Mouse (Mus musculus): ENCODE results near the gene Klhl3. TPM values are rescaled to one million over a fixed set of nuclear protein-coding genes. Genes with fewer than 3 reads are reported as not detected.
"Not testable (repeated sequence)": the region's sequence is repeated elsewhere in the genome, so short reads cannot be mapped to it uniquely, and the experiment has no call there.

Gene Klhl3
- polyA plus RNA-seq, 1 experiment from 2014 or later = 13.2 TPM

DNA sequence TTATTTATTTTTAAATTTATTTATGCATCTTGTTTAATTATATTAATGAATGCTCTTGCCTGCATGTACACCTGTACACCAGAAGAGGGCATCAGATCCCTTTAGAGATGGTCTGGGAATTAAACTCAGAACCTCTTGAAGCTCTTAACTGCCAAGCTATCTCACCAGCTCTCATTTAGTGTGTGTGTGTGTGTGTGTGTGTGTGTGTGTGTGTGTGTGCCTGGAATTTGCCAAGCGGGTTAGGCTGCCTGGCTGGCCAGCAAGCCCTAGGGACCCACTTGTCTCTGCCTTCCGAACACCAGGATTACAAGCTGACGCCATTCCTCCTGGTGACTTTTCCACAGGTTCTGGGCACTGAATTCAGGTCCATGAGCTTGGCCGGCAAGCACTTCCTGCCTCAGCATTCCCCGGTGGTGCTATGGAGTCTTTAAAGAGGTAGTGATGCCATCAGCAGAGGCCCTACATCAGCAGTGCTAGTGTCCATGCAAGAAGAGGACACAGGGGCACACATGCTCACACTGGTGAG, 35.7 kb upstream of the Klhl3 start:
- H3K4me1 ChIP-seq (ENCODE audit: control insufficient read depth, insufficient read depth, low read depth, low read length) = no peaks in the 10 kb centered on the region
- no peaks in the 10 kb centered on the region for H3K27me3 ChIP-seq (replicated peaks; ENCODE audit: control insufficient read depth, insufficient read depth, low read length)
- H3K4me3 ChIP-seq (ENCODE audit: low read length) = peak overlapping the region; percentile 45
- 0 out of 2 replicates have a peak, but pooled peaks have one; percentile 65 for ATAC-seq
- 37% methylated on average over 5 of the region's 5 CpGs for WGBS
- H3K4me2 ChIP-seq (ENCODE audit: low read length) = peak overlapping the region; percentile 83
- no peaks in the 10 kb centered on the region for H3K9me3 ChIP-seq (ENCODE audit: control insufficient read depth, low read length)
- no peak overlapping the region for H3K9ac ChIP-seq (ENCODE audit: low read depth, low read length)
- no peaks in the 10 kb centered on the region for H3K36me3 ChIP-seq (ENCODE audit: control insufficient read depth, insufficient read depth, low read length)
- H3K27ac ChIP-seq (ENCODE audit: low read depth, low read length) = no peak overlapping the region

DNA sequence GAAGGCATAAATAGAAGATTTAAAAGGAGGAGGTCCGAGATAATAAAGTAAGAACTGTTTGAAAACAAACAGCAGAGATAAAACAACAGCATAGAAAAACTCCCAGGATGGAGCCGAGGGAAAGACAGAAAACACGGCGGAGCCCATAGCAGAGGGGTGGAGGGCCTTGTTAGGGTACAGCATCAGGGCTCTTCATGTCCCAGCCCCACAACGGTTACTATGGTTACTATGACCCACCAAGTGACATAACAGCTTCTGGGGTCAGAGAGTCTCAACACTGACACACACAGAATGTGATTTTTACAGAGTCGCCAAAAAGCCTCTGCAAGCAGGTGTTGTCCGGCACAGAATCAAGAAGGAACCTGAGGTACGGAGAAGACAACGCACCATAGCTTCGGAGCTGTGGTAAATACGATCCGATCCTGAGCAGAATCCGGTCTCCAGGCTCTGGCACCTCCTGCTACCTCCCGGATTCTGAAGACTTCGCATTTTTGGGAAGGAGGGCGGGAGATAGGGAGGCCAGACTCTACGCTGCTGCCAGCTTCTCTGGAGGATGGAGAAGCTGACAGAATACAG, 35.0 kb upstream of the Klhl3 start:
- Histone ChIP-seq H3K4me1 (ENCODE audit: control insufficient read depth, insufficient read depth, low read depth, low read length) (no peaks in the 10 kb centered on the region), H3K4me2 (ENCODE audit: low read length) (peak overlapping the region; percentile 83), H3K4me3 (ENCODE audit: low read length) (peak overlapping the region; percentile 45), H3K9me3 (ENCODE audit: control insufficient read depth, low read length) (no peaks in the 10 kb centered on the region), H3K36me3 (ENCODE audit: control insufficient read depth, insufficient read depth, low read length) (no peaks in the 10 kb centered on the region), H3K27ac (ENCODE audit: low read depth, low read length) (peak overlapping the region; percentile 58), H3K27me3 (replicated peaks; ENCODE audit: control insufficient read depth, insufficient read depth, low read length) (no peaks in the 10 kb centered on the region), H3K9ac (ENCODE audit: low read depth, low read length) (peak overlapping the region; percentile 57)
- ATAC-seq = peak; percentile 95
- under 1% methylated on average over 17 of the region's 17 CpGs for WGBS

DNA sequence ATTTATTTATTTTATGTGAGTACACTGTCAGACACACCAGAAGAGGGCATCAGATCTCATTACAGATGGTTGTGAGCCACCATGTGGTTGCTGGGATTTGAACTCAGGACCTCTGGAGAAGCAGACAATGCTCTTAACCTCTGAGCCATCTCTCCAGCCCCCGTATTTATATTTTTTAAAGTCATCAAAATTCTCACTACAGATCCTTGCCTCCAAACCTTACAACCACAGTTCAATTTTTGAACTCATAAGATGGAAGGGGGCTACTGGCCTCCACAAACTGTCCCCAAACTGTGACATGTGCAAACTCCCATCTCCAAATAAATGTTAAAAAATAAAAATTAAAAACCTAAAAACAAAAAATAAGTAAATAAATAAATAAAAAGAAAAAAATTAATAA, 34.4 kb upstream of the Klhl3 start:
- Histone ChIP-seq H3K4me3 (ENCODE audit: low read length) (no peak overlapping the region), H3K9me3 (ENCODE audit: control insufficient read depth, low read length) (no peaks in the 10 kb centered on the region), H3K4me2 (ENCODE audit: low read length) (no peak overlapping the region), H3K27ac (ENCODE audit: low read depth, low read length) (no peak overlapping the region), H3K27me3 (replicated peaks; ENCODE audit: control insufficient read depth, insufficient read depth, low read length) (no peaks in the 10 kb centered on the region), H3K9ac (ENCODE audit: low read depth, low read length) (no peak overlapping the region), H3K4me1 (ENCODE audit: control insufficient read depth, insufficient read depth, low read depth, low read length) (no peaks in the 10 kb centered on the region), H3K36me3 (ENCODE audit: control insufficient read depth, insufficient read depth, low read length) (no peaks in the 10 kb centered on the region)
- 85% methylated on average over 1 of the region's 1 CpGs for WGBS
- no peak for ATAC-seq

DNA sequence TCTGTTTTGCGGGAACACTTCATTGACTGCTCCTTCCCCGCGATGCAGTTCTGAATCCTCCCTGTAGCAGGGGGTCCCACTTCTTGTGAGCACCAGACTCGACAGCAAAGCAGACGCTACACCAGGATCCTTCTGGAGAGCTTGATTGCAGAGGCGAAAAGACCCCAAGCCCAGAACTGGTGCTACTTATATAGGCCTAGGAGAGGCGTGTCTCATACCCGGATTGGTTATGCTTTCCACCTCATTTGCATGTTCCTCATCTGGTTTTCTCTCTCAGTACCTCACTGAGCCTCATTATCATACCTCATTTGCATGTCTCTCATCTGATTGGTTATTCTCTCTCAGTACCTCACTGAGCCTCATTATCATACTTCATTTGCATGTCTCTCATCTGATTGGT, 33.2 kb upstream of the Klhl3 start:
- not testable (repeated sequence) for H3K4me3 ChIP-seq (ENCODE audit: low read length); ATAC-seq; H3K9ac ChIP-seq (ENCODE audit: low read depth, low read length); H3K27ac ChIP-seq (ENCODE audit: low read depth, low read length); H3K36me3 ChIP-seq (ENCODE audit: control insufficient read depth, insufficient read depth, low read length); H3K4me1 ChIP-seq (ENCODE audit: control insufficient read depth, insufficient read depth, low read depth, low read length); H3K4me2 ChIP-seq (ENCODE audit: low read length); H3K27me3 ChIP-seq (replicated peaks; ENCODE audit: control insufficient read depth, insufficient read depth, low read length); H3K9me3 ChIP-seq (ENCODE audit: control insufficient read depth, low read length)
- 96% methylated on average over 8 of the region's 8 CpGs for WGBS

DNA sequence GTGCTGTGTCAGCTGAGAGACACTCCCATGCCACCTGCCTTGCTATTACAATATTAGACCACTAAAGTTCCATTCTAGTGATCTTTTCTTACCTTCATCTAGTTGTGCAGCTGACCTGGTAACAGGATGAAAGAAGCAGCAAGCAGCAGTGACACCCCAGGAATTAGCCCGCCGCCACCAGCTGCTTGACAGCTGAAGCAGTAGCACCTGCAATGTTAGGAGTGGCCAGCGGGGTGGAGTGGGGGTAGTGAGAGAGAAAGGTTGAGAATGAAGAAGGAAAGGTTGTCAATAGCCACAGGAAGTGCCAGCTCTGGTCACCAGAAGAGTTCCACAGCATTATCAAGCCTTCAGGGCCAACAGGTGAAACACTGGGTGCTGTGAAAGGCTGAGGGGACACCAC, 18.3 kb upstream of the Klhl3 start:
- Histone ChIP-seq H3K27me3 (replicated peaks; ENCODE audit: control insufficient read depth, insufficient read depth, low read length) (no peaks in the 10 kb centered on the region), H3K4me1 (ENCODE audit: control insufficient read depth, insufficient read depth, low read depth, low read length) (peaks cover 7% of the 10 kb centered on the region), H3K36me3 (ENCODE audit: control insufficient read depth, insufficient read depth, low read length) (no peaks in the 10 kb centered on the region), H3K4me2 (ENCODE audit: low read length) (no peak overlapping the region), H3K4me3 (ENCODE audit: low read length) (no peak overlapping the region), H3K9me3 (ENCODE audit: control insufficient read depth, low read length) (no peaks in the 10 kb centered on the region), H3K27ac (ENCODE audit: low read depth, low read length) (no peak overlapping the region), H3K9ac (ENCODE audit: low read depth, low read length) (no peak overlapping the region)
- no peak for ATAC-seq
- WGBS = 55% methylated on average over 3 of the region's 3 CpGs

DNA sequence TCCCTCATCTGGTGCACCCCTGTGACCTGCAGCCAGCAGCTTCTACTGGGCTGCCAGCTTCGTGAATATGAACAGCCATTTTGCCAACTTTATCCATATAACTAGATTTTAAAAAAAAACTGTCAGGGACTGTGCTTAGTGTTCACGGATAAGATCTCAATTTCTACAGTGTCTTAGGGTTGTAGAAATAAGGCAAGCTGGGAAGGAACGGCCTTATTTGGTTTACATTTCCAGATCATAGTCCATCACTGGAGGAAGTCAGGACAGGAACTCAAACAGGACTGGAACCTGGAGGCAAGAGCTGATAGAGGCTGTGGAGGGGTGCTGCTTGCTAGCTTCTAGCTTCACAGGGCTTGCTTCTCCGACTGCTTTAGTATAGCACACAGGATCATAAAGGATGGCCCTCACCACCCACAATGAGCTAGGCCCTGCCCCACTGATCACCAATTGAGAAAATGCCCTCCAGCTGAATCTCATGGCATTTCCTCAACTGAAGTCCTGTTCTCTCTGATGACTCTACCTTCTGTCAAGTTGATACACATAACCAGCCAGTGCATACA, 16.4 kb upstream of the Klhl3 start:
- peak overlapping the region; percentile 100 for H3K27ac ChIP-seq (ENCODE audit: low read depth, low read length)
- H3K9me3 ChIP-seq (ENCODE audit: control insufficient read depth, low read length) = no peaks in the 10 kb centered on the region
- peak overlapping the region; percentile 67 for H3K4me2 ChIP-seq (ENCODE audit: low read length)
- H3K27me3 ChIP-seq (replicated peaks; ENCODE audit: control insufficient read depth, insufficient read depth, low read length) = no peaks in the 10 kb centered on the region
- H3K4me3 ChIP-seq (ENCODE audit: low read length) = peak overlapping the region; percentile 92
- WGBS = 27% methylated on average over 4 of the region's 4 CpGs
- H3K36me3 ChIP-seq (ENCODE audit: control insufficient read depth, insufficient read depth, low read length) = peaks cover 2% of the 10 kb centered on the region; the same call in 1 of the 2 replicates
- H3K9ac ChIP-seq (ENCODE audit: low read depth, low read length) = peak overlapping the region; percentile 100
- H3K4me1 ChIP-seq (ENCODE audit: control insufficient read depth, insufficient read depth, low read depth, low read length) = peaks cover 17% of the 10 kb centered on the region
- ATAC-seq = no peak

DNA sequence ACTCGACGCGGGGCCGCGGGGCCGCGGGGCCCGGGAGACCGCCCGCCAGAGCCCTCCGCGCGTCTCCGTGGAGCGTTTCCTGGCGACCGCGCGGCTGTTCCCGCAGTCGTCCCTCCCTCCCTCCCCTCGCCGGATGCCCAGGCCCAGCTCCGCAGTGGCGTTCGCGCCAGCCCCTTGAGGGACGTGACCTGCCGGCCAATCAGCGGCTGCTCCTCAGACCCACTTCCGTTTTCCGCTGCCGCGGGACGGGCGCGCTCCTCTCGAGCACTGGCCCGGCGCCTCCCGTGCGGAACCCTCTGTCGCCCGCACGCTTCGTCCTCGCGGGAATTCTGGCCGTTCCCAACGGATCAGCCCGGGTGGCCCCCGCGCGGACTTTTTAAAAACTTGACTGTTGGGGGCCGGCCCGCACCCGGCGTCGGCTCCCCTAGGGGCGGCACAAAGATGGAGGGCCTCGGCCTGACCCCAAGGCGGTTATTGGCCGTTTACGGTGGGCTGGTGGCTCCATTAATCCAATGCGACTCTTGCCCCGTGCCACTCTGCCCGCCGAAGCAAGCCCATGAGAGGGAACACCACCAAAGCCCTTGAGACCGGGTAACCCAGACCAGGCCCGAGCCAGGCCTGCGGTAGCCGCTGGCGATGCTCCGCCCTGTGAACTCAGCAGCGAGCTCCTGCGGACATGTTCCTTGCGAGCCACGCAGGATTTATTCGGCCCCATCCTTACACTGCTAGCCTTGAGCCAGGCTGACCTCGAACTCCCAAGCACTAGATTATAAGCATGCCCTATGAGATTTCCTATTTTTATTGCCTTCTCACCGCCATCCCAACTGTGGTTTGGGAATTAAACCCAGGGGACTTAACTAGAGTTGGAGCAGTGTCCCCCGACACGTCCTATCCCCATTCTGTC, 15.6 kb upstream of the Klhl3 start:
- Histone ChIP-seq H3K36me3 (ENCODE audit: control insufficient read depth, insufficient read depth, low read length) (peaks cover 2% of the 10 kb centered on the region; the same call in 1 of the 2 replicates), H3K27ac (ENCODE audit: low read depth, low read length) (peak overlapping the region; percentile 100), H3K9me3 (ENCODE audit: control insufficient read depth, low read length) (no peaks in the 10 kb centered on the region), H3K9ac (ENCODE audit: low read depth, low read length) (peak overlapping the region; percentile 100), H3K4me2 (ENCODE audit: low read length) (peak overlapping the region; percentile 67), H3K4me1 (ENCODE audit: control insufficient read depth, insufficient read depth, low read depth, low read length) (peaks cover 20% of the 10 kb centered on the region), H3K27me3 (replicated peaks; ENCODE audit: control insufficient read depth, insufficient read depth, low read length) (no peaks in the 10 kb centered on the region), H3K4me3 (ENCODE audit: low read length) (peak overlapping the region; percentile 92)
- WGBS = under 1% methylated on average over 61 of the region's 83 CpGs
- ATAC-seq = peak; percentile 98

DNA sequence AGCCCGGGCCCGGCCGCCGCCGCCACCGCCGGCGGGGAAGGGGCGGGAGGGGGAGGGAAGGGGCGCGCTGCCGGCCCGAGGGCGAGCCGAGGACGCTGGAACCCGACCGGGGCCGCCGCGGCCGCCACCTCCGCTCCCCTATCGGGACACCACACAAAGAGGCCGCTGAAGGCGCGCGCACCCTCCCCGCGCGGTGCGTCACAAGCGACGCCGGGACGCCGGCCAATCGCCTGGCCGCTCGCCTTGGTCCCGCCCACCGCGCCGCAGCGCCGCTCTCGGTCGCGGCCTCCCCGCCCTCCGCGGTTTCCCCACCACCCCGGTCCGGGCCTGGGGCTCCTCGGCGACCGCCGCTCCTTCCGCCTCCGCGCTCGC, 15.0 kb upstream of the Klhl3 start, which contains the start of gene Hnrnpa0:
Gene Hnrnpa0, minus strand, starts transcription at position 161 of the 372 bp plus-strand sequence.
- 0% methylated on average over 41 of the region's 62 CpGs for WGBS
- Histone ChIP-seq H3K9ac (ENCODE audit: low read depth, low read length) (peak within 1 kb of the TSS; percentile 100), H3K27ac (ENCODE audit: low read depth, low read length) (peak within 1 kb of the TSS; percentile 100), H3K9me3 (ENCODE audit: control insufficient read depth, low read length) (no peaks in the 10 kb centered on the region), H3K4me1 (ENCODE audit: control insufficient read depth, insufficient read depth, low read depth, low read length) (peaks cover 20% of the 10 kb centered on the region), H3K27me3 (replicated peaks; ENCODE audit: control insufficient read depth, insufficient read depth, low read length) (no peaks in the 10 kb centered on the region), H3K36me3 (ENCODE audit: control insufficient read depth, insufficient read depth, low read length) (peaks cover 2% of the 10 kb centered on the region; the same call in 1 of the 2 replicates), H3K4me3 (ENCODE audit: low read length) (peak within 1 kb of the TSS; percentile 92), H3K4me2 (ENCODE audit: low read length) (peak within 1 kb of the TSS; percentile 84)
- ATAC-seq = peak; percentile 94

Measured in hindbrain, embryonic 16.5 days (tissue).